Mouse (Mus musculus): ENCODE results near the gene Dera. TPM values are rescaled to one million over a fixed set of nuclear protein-coding genes. Genes with fewer than 3 reads are reported as not detected.

Dera gene
- 28.9 and 33.3 TPM in 2 replicates for polyA plus RNA-seq (2012)

DNA sequence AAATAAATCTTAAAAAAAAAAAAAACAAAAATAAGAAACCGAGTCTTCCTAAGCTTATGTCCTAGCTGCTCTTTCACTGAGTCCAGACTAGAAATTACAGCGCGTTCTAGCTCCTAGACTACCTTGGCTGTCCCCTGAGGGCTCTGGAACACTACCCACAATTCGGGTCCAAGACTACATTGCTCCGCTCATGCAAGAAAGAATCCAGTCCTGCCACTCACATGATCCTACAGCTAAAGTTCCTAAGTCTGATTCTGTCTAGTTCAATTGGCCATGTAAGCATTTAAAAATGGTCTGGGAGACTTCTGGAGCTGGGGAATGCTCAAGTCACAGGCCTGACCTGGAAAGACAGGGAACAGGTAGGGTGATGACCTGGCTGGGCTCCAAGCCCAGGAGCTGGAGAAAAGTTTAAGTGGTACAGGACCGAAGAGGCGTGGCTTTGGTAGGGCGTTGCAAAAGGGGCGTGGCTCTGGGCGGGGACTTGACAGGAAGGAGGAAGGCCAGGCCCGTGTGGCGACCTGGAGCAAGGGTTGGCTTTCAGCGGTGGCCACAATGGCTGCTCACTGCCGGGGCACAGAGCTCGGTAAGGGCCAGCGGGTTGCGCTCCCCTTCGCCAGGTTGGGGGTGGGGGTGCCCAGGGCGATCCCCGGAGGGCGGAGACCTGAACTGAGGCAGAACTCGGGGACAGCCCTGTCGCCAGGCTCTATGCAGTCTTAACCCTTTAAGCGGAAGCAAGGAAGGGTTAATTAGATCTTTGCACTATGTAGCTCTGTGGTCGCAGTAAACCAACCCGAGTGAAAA is at the start of gene Dera:
Gene Dera, plus strand, starts transcription at position 491 of the 801 bp plus-strand sequence.
- no peak for TF ChIP-seq GATA1 (IDR thresholded peaks at IDR 0.05; ENCODE audit: low read length)

DNA sequence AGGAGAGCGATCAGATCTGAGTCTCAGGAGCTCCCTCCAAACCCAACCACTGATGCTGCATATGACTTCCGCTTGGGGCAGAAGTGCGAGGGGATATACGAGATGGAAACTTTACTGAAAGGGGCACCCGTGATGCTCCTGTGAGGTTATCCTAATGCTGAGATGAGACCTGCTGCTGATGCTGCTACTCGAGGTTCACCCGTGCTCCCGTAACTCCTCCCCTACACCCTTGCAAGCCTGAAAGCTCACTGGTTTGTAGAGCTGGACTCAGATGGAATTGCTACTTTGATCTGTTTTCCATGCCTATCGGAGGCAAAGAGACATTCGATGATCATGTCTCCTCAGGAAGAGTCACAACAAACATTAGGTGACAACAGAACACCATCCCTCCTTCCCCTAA is 48.1 kb upstream of the Dera start:
- TF ChIP-seq GATA1 (IDR thresholded peaks at IDR 0.05; ENCODE audit: low read length): no peak

DNA sequence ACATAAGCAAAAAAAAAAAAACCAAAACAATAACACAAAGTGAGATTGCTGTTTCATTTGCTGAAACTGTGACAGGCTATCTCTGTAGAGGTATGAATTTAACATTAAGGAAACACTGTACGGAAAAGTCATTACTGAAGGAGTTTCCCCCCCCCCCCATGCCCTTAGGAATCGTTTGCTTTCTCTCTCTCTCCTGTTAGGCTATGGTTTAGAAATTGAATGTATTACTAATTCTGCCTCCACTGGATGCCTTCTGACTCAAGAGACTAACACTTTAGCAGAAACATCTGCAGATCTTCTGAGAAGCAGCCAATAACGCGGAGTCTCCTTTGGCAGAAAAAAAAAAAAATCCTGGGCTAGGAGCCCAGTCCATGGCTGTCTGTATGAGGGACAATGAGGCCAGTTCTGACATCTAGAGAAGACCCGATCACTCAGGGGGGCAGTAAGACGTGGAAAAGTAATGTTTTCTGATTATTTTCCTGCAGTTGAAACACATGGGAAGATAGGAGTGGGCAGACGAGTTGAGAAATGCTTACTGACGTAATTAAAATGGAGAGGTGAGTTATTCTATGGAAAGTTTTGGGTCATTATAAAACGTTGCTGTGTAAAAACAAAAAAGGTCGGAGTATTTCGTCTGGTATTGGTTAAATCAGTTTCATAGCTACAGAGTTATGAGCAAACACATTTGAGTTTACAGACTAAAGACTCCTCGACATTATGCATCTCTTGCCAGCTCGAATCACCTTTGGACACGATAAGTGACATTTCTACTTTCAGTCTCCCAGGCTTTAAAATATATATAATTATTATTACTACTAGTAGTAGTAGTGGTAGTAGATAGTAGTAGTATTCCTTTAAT is 43.9 kb upstream of the Dera start:
- no peak for TF ChIP-seq GATA1 (IDR thresholded peaks at IDR 0.05; ENCODE audit: low read length)

DNA sequence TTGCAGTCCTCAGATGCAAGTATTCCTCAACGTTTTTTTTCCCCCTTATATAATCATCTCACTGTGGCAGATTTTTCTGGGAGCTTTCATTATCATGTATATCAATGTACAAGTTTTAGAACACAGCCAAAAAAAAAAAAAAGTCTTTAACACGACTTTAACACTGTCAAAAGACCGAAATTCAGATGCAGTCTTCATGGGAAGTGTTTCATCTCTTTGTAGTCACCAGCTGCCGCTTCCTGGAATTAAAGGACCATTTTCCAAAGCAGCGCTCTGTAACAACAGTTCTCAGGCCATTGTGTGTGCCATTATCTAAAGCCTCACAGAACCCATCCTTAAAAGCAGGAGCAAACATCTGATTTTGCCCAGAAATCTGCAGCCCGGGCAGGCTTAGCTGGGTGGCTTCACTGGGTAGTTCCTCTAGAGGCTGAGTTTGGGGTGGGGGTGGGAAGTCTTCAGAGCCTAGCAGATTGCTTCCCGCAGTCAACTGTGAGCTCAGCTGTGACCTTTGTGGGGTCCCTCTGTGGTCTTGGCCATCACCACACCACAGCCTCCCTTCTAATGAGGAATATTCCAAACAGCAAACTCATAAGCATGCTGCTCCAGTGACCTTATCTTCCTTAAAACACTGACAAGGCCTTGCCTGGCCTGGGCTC is 41.6 kb upstream of the Dera start:
- no peak for TF ChIP-seq GATA1 (IDR thresholded peaks at IDR 0.05; ENCODE audit: low read length)

DNA sequence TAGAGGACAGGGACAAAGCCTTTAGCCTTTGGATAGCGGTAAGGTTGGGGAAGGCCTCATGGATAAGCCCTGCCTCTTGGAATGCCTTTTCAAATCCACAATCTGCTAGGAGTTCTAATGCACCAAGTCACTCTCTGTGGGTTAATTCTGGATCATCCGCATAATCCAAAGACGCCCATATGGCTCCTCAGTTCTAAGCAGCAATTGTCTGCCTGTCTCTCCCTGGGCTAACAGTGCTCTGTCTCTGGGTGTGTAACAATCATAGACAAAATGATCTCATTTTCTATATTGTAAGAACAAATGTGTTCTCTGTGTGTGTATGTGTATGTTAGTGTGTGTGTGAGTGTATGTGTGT is 41.1 kb upstream of the Dera start:
- TF ChIP-seq GATA1 (IDR thresholded peaks at IDR 0.05; ENCODE audit: low read length): no peak

DNA sequence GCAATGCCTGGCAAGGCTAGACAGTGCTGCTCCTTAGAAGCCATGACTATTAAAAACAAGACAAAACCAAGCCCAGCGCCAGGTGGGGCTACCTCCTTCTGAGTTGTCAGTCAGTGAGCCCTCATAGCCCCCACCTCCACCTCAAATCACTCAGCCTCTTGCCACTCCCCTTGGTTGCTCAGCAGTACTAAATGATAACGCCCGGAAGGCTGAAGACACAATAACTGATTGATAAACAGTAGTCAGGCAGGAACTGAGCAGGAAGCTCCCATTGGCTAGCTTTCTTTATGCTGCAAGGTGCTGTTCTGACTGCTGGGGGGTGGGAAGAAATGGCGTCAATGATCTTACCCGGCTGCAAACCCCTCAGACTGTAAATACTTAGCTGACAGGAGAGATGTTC is 37.5 kb upstream of the Dera start:
- TF ChIP-seq GATA1 (IDR thresholded peaks at IDR 0.05; ENCODE audit: low read length): no peak

DNA sequence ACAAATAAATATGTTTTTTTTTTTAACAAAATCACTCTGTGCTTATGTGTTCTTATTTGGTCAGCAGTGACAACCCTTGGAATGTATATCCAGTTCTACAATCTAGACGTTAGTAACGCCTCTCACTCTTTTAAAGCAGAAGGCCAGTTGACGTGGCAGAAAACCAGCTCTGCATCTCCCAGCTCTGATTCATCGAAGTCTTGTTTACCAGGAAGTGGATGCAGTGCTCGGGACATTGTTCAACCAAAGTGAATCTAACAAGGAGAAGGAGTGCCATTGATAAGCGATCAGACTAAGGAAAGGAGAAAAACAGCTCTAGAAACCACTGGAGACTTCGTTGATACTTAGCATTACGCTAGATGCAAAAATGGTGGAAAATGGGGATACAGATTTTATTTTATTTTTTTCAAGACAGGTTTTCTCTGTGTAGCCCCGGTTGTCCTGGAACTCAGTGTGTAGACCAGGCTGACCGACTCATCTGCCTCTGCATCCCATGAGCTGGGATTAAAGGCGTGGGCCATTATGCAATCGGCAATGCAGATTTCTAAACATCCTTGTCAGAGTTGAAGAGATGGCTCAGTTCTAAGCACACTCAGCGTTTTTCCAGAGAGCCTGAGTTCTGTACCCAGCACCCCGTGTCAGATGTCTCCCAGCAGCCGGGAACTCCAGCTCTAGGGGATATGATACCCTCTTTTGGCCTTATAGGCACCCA is 32.0 kb upstream of the Dera start:
- TF ChIP-seq GATA1 (IDR thresholded peaks at IDR 0.05; ENCODE audit: low read length): no peak

DNA sequence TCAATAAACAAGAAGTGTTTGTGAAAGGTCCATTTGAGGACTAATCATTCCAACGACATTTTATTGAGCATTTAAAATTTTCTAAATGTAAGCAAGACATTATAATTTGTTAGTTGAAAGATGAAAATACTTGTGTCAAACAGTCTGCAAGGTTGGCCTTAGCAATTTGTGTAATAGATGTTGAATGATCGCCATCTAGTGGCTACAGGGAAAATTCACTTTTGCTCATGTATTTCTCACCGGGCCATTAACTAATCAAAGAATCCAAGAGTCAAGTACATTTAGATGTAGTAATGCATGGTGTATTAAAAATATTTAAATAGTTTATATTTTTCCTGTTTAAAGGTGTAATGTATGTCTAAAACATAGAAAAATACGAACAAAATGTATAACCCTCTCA is 30.4 kb upstream of the Dera start:
- no peak for TF ChIP-seq GATA1 (IDR thresholded peaks at IDR 0.05; ENCODE audit: low read length)

DNA sequence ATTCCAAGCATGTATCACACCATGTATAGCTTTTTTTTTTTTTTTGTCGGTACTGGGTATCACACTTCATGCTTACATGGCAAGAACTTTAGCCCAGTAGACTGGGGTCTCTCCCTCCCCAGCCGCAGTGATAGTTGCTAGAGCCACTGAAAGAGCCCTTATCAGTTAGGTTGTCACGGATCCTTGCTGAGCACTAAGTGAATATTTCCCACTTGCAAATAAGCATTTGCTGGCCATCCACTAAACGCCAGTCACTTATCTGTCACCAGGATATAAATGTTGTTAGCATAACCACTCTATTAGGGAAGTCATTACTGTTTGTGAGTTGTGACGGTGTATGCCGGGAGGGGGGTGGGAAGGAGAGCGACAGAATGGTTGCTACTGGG is 19.9 kb upstream of the Dera start:
- TF ChIP-seq GATA1 (IDR thresholded peaks at IDR 0.05; ENCODE audit: low read length): no peak

DNA sequence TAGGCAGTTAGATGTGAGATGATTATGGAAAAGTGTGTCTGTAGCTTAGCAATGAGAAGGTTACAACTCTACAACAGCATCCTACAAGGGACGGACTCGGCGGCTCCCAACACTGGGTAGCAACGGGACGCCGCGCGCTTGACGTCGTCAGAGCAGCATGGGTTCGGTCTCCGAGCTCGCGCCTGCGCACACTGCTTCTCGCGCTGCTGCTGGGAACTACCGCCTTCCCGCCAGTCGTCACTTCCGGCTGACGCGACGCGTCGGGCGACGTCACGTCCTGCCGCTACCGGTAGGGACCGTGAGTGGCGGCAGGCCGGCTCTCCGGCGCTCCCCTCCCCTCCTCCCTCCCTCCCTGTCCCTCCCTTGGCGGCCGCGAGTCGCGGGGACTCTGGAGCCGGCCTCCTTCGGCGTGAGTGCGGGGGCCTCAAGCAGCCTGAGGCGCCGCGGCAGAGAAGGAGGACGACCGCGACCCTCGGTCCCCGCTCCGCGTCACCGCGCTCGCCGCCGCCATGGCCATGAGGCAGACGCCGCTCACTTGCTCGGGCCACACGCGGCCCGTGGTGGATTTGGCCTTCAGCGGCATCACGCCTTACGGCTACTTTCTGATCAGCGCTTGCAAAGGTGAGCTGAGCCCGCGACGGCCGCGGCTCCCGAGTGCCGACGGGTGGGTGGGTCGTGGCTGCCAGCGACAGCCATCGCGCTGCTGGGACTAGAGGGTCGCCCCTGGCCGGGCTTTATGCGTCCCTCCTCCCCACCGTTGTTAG is 19.3 kb upstream of the Dera start, which contains the start of gene Strap:
Gene Strap, plus strand, starts transcription at position 233 of the 764 bp plus-strand sequence.
- TF ChIP-seq GATA1 (IDR thresholded peaks at IDR 0.05; ENCODE audit: low read length): no peak

DNA sequence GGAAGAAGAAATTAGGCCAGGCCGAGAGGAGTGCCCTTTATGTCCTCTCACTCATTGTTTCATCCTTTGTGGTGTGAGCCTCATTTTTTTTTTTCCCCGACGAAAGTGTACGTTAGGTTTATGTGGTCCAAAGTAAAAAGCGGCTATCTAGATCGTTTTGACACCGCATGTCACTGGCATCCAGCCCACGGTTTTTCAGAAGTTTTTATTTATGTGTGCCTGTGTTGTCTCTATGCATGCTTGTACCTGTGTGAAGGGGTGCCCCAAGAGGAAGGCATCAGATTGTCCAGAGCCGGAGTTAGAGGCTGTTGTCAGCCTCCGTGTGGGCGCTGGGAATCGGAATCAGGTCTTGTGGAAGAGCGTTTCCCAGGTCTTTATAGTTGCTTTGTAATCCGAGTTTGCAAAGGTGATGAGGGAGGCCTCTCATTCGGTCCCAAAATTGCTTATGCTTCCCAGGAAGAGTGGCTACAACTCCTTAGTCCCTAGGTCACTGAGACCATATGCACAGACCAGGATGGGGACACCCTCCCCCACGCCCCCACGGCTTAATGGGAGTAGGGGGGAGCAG is 18.6 kb upstream of the Dera start:
- no peak for TF ChIP-seq GATA1 (IDR thresholded peaks at IDR 0.05; ENCODE audit: low read length)

DNA sequence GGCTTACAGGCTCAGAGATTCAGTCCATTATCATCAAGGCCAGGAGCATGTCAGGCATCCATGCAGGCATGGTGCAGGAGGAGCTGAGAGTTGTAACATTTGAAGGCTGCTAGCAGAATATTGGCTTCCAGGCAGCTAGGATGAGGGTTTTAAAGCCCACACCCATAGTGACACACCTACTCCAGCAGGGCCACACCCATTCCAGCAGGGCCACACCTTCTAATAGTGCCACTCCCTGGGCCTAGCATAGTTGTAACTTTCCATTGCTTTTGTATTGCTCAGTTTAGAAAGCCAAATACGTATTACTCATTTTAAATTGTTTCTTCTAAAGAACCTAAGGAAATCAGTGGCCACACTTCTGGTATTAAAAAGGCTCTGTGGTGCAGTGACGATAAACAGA is 13.4 kb upstream of the Dera start:
- TF ChIP-seq GATA1 (IDR thresholded peaks at IDR 0.05; ENCODE audit: low read length): no peak

DNA sequence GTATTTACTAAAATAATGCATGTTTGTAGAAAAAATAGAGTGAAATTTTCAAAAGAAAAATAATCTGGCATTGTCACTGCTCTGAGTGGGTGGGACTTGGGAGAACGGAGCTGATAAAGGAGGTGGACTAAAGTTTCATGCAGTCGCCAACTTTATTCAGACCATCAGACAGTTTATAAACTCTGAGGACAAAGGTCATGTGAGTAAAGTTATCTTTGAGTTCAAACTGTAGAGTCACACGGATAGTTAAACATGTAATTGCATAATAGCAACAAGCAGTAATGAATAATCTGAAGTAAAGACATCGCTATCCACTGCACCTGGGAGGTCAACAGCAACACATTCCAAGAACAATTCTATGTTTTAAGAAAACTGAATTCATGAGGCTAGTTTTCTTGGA is 9.6 kb upstream of the Dera start:
- TF ChIP-seq GATA1 (IDR thresholded peaks at IDR 0.05; ENCODE audit: low read length): no peak

DNA sequence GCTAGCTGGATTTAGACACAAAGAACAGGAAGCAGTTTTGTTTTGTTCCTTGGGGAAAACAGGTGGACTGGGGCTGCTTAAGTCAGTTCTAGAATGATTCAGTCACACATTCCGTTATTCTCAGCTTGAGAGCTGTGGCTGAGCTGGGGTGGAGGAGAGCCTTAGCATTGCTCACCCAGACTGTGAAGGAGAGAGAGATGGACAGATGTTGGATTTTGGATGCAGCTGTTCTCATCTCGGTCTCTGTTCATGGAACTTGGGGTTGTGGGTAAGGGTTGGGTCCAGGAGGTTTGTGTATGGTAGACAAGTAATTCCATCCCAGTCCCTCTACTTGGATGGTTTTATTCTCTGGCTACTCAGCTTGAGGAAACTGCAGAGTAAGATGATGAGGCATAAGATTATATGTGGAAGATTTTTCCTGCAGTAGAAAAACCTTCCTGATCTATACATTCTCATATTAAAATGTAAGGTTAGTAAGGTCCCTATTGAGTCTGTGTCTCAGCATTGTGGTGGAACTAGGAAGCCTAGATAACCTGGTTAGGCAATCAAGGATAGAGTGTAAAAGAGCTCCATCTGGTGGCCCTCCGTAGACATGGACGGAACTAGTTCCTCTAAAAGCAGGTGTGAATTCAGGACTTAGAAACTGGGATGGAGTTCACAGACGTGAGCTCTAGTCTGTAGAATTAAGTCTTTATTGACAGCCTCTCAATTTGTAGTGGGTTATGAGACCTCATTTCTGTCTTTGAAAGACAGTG is 7.0 kb upstream of the Dera start:
- no peak for TF ChIP-seq GATA1 (IDR thresholded peaks at IDR 0.05; ENCODE audit: low read length)

All from G1E-ER4 (cell line).